Mouse (Mus musculus) ovary, postnatal 14 days (tissue): ENCODE measurements around the gene Pde4c.
A peak's percentile ranks its signal among the peaks of the same experiment; 100 is the strongest.

ENCODE experiments used
- DNase-seq: peaks from one replicate; pipeline ENCODE4 v3.0.0; 2022; ENCODE audit warnings: low spot score

Pde4c gene

DNA sequence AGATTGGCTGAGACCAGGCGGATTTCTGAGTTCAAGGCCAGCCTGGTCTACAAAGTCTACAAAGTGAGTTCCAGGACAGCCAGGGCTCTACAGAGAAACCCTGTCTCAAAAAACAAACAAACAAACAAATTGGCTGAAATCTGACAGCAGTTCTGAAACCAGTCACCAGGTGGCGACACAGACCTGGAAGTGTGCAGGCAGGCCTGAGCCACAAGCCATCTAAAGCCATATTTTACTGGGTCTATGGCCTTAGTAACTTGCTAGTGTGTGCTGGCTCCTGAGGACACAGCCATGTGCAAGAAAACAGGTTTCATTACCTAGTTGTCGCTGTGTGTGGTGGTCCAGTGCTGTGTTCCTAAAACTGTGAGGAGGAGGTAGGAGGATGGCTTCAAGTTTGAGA is 2.8 kb upstream of the Pde4c start:
- DNase-seq = peak; percentile 81

DNA sequence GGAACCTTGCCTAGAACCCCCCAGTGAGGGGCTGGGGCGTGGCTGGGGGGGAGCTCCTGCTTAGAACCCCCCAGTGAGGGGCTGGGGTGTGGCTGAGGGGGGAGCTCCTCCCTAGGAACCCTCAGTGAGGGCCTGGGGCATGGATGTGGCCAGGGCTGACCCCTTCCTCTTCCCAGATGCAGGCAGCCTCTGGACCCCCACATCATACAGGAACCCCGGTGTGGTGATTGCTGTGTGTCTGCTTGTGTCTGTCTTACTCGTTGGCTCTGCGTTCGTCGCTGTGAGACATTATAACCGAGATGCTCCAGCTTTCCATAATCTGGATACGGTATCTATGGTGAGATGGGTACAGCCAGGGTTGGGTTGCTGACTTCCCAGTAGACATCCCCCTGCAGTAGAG is 1.9 kb upstream of the Pde4c start:
- DNase-seq = no peak

DNA sequence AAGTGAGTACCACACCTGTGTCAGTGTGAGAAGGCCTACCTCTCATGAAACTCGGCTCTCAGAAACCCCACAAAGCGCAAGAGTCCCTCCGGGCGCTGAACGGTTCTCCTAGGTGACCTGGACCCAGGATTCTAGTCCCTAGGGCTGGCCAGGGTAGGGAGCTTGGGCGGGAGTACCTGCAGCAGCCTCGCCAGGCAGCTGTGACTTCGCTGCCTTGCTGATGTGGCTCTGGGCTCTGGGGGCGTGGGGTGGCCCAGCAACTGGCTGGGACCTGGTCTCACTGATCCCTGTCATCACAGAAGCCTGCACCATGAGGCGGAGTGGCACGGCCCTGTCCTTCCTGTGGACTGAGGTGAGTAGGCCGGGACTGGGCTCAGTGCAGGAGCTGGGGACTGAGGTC is 696 bp downstream of the Pde4c start:
- no peak for DNase-seq

DNA sequence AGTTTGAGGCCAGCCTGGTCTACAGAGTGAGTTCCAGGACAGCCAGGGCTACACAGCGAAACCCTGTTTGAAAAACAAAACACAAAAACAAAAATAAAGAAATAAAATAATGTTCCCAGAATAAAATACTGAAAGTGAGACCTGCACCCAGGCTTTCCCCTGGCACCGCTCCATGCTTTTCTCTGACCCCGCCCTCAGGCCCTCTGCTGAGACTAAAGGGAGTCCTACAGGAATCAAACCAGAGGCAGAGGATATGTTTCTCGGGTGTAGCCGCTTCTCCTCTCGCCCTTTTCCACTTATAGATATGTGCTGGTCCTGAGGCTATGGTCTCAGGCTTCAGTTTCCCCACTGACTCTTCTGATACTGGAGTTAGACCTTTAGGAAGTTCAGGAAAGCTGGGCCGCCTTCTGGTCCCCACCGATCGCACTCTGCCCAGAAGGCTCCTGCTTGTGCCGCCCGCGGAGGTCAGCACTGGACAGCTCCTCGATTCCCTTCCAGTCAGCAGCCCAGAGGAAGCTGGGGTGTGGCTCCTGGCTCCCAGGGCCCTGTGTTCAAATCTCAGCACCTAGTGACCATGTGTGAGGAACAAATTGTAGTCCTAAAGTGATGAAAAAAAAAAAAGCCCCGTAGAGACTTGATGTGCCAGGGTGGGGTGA is 2.4 kb downstream of the Pde4c start:
- DNase-seq = no peak

DNA sequence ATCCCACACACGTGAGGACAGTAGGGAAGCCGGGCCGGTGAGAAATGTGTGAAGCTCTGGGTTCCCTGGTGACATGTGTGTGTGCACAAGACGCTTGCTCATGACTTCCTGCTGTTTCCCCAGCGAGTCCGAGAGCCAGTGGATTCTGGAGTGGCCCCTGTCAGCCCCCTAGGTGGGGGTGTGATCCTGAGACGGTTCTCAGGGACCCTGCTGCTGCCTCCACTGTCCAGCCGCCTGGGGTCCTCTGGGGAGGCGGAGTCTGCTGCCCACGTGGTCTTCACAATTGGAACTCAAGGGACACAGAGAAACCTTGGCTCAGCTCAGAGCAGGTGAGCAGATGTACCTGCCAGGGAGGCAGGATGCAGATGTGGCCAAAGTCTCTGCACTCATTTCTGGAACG is 3.2 kb downstream of the Pde4c start:
- no peak for DNase-seq

DNA sequence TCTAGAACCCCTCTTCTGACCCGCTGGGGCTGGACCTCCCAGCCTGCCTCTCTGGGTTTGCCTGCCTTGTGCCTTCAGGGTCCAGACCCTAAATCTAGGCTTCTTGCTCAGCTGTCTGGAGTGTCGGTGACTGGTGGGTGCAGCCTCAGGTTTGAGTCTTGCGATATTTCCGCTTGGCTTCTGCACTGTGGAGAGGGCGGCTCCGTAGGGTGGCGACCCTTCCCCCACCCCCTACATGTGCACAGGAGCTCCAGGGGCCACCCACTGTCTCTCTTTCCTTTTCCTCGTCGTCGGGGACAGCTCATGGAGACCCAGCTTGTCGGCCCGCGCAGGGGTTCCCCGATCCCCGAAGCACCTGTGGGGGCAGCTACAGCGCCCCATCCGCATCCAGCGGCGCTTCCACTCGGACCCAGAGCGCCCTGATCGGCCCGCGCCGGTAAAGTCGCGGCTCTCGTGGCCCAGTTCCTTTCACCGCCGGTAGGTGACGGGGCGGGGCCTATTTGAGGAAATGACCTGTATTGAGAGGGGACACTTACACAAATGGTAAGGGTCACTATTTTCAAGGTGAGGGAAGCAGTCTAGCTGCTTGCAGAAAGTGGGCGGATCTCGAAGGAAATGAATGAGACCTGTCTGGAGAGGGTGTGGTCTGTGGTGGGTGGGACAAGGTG is 6.4 kb downstream of the Pde4c start:
- no peak for DNase-seq

DNA sequence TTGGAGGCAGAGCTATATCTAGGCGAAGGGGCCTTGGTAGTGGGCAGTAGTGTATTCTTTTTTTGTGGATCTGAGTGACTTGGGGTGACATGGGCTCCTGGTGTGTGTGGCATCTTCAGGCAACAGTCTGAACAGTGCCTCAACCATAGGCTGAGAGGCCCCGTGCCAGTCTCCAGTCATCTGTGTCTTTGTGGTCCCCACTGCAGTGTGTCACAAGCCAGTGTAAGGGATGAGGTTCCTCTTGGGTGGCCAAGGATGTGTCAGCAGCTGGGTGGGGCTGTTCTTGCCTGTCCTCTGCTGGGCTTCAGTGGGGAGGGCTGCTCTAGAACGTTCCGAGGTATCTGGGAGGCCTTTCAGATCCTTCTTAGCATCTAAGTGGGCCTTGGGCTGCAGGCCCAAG is 7.4 kb downstream of the Pde4c start:
- no peak for DNase-seq

DNA sequence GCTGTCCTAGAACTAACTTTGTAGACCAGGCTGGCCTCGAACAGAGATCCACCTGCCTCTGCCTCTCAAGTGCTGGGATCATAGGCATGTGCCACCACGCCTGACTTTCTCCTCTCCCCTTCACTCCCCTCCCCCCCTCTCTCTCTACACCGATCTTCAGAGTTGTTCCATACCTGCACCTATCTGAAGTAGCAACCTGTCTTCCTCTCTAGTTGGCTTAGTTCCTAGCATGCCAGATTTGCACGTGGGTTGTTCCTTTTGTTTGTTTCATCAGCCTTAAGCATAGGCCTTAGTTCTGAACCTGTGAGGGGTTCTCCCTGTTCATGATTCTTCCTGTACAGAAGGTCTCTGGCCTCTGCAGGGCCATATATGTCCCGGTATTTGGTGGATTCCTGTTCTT is 14.2 kb downstream of the Pde4c start:
- DNase-seq = no peak

DNA sequence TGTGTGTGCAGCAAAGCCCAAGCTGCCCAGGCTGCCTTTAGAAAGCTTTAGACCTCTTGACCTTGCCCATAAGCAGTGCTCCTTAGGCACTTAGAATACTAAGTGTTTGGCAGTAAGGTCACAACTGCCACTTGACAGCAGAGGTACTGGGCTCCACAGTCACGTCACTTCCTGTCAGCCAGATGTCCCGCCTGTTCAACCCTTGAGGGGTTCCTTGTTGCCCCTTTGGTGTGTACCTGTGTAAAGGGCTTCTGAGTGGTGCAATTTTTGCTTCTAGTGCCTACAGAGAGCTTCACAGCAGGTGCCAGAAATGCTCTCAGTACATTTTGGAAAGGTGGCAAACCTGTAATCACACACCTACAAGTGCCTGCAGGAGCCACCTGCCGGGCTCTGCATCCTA is 14.7 kb downstream of the Pde4c start:
- no peak for DNase-seq

DNA sequence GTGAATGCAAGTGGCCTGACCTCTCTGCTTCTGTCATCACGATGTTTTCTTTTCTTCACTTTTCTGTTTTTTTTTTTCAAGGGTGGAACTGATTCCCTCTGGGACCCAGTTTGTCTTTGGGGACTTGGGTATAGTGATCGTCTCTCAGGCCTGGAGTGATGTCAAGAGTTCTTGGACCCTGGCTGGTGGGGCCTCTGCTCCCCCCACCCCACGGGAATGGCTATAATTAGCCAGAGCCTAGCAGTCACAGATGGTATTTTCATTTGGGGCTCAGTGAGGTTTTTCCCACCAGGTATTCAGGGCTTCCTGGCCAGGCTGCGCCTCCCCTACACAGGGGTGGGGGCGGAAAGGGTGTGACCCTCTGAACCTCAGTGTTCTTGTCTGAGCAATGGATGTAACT is 18.1 kb downstream of the Pde4c start:
- no peak for DNase-seq

DNA sequence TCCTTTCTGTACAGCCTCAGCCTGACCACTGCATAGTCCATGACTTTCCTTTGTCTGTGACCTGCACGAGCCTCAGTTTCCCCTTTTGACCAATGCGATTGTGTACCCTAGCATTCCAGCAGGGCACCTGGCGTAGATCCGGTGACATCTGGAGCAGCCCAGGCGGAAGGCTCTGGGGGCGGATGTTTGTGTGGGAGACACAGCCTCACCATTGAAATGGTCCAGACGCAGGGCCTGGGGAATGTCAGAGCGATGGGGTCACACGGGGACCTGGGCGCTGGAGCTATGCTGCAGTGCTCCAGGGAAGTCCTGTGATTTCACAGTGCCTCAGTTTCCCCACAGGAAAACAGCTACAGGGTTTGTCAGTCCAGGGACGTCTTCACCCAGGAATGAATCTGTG is 18.7 kb downstream of the Pde4c start:
- DNase-seq = no peak

DNA sequence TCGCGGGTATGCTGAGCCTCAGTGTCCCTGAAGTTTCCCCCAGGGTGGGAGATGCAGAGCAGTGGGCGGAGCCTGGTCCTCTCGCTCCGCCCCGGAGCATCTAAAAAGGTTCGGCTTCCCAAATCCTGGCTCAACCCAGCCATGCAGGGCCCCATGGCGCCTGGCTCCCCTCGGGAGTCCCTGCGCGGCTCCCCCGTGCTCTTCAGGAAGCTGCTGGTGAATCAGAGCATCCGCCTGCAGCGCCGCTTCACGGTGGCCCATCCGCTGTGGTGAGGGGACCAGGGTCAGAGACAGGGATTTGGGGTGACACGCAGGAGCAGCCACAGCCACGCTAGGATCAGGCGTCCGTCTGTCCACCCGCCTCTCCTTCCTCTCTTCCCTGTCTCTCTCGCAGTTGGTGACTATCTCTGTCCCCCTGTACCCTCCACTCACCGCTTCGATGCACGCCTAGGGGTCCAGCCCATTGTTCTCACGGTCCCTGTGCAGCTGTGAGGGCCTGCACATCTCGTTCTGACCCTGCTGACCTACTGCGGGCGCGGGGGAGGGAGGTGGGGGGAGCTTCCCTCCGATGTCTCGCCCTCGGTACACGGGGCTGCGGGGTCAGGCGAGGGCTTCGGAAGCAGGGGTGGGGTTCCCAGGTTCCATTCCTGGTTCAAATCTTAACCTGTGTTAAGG is 19.6 kb downstream of the Pde4c start:
- no peak for DNase-seq

DNA sequence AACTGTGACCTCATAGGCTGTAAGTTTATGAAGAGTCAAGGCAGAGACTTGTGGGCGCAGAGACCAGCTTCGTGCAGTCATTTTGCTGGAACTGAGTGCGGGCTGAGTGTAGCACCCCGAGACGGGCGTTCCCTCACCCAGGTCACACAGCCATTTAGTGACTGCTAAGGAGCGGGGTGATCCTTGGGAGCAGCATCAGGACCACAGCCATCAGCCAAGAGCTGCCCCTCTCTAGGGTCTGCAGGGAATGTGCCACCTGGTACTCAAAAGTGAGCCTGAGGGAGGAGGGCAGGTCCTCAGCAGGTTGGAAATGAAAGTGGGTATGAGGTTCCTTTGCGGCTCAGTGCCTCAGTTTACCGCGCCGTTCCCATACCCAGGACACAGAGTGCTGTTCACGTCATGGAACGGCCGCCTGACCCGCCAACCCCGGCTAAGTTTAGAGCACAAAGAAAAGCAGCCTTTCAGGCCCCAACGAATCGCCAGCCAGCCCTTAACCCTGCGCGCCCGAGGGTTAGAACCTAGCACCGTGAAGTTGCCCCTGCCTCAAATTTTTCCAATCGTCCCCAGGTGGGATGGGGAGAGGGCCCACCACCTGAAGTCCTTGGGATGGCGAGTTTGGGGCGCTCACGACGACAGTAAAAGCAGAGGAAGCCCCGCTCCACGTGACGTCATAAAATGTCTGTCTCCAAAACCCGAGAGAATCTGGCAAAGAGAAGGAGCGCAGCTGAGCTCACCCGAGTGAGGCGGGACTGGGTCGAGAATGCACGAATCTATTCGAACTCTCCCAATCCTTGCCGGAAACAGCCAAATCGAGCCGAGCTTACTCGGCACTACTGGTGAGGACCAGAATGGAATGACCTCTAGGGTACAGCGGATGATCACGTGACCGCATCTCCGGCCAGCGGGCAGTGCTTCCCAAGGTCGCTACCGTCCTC is 20.4 kb downstream of the Pde4c start:
- no peak for DNase-seq

DNA sequence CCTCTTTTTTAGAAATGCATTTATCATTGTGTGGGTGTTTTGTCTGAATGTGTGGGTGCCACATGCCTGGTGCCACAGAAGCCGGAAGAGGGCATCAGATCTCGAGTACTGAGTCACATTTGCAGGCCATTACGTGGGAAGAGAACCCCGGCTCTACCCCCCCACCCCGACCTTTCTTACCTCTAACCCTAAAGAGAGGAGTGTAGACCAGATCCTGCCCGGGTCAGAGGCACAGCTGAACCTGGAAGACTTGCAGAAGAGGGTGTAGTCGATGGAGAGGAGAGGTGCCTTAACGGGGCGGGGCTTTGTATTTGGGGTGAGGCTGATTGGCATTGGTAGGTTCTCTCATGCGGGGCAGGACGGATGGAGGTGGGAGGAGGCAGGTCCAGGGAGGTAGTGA is 21.3 kb downstream of the Pde4c start:
- DNase-seq = no peak

DNA sequence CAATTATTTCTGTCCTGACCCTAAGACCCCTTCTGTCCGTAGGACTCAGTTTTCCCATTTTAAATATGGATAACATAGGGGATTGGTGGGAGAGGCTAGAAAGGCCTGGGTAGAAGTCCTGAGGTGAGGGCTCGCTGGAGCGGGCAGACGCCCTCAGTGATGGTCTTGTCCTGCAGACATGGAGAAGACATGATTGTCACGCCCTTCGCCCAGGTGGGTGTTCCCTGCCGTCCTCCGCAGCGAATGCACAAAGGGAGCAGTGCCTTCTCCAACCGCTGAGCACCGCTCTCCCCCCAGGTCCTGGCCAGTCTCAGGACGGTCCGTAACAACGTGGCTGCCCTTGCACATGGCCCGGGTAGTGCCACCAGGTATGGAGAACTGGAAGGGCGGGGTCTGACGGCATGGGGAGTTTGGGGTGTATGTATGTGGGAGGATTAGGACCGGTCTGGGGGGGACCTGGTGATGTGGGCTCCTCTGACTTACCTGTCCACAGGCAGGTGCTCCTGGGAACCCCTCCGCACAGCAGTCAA is 22.2 kb downstream of the Pde4c start:
- no peak for DNase-seq

DNA sequence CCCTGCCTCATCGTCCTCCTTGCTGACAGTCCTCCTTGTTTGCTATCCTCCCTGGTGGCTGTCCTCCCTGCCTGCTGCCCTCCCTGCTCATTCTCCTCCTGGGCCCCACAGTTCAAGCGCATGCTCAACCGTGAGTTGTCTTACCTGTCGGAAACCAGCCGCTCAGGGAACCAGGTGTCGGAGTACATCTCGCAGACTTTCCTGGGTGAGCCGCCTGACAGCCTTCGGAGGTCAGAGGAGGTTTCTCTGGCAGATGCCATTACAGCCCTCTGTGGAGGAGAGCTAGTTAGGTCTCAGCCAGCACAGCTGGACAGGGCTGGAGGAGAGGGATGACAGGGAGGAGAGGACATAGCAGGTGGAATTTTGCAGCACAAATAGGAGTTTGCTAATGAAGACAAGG is 23.2 kb downstream of the Pde4c start:
- no peak for DNase-seq

DNA sequence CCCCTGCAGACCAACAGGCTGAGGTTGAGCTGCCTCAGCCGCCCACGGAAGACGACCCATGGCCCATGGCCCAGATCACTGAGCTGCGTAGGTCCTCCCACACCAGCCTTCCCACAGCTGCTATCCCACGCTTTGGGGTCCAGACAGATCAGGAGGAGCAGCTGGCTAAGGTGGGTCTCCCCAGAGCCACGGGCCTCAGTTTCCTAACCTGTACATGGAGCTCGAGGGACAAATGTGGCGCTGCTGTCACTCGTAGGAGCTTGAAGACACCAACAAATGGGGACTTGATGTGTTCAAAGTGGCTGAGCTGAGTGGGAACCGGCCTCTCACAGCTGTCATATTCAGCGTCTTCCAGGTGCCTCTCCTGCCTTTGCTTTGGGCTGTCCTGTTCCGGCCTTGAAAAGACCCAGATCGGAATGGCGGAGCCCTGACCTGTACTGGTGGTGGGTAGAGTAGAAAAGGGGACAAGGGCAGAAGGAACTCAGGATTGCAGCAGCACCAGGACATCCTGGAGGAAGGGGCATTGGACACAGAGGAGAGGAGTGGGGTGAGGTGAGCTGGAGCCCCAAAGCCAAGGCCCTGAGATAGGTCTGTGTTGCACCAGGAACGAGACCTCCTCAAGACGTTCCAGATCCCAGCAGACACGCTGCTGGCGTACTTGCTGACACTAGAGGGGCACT is 23.8 kb downstream of the Pde4c start:
- DNase-seq = no peak

DNA sequence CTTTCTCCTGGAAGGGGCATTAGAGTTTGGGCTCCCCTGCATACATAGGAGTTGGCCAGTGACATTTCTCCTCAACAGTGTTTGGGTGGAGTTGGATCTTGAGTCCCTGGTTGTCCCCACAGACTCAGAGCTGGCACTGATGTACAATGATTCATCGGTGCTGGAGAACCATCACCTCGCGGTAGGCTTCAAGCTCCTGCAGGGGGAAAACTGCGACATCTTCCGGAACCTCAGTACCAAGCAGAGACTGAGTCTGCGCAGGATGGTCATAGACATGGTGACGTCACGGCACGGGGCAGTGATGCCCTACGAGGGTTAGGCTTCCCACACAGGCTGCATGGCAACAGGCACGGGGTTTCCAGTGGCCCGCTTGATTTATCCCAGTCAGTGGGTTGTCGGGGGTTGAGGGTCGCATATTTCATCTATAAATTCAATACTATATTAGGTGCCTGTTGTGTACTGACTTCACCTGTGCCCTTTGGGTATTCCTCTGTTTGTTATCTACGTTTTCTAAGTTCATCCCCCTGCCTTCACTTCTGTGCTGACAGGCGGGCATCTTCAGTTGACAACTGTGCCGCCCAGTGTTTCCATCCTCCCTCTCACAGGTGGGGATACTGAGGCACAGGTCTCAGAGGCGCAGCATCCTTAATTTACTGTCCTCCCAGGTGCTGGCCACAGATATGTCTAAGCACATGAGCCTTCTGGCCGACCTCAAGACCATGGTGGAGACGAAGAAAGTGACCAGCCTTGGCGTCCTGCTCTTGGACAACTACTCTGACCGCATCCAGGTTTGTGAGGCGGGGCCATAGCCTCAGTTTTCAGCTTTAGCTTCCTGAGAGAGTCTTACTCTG is 25.0 kb downstream of the Pde4c start:
- DNase-seq = no peak

DNA sequence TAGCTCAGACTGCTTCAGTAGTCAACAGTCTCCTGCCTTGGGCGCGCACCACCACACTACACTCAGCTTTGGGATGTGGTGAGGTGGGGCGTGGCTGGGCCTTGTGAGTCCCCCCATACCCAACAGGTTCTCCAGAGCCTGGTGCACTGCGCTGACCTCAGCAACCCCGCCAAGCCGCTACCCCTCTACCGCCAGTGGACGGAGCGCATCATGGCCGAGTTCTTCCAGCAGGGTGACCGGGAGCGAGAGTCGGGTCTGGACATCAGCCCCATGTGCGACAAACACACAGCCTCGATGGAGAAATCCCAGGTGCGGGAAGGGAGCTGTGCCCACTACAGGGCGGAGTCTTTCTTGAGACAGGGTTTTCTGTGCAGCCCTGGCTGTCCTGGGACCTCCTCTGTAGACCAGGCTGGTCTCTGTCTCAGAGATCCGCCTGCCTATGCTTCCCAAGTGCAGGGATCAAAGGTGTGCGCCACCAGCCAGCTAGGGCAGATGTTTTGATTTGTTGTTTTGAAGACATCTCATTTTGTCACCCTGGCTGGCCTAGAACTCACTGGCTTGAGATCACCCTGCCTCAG is 25.7 kb downstream of the Pde4c start:
- no peak for DNase-seq

DNA sequence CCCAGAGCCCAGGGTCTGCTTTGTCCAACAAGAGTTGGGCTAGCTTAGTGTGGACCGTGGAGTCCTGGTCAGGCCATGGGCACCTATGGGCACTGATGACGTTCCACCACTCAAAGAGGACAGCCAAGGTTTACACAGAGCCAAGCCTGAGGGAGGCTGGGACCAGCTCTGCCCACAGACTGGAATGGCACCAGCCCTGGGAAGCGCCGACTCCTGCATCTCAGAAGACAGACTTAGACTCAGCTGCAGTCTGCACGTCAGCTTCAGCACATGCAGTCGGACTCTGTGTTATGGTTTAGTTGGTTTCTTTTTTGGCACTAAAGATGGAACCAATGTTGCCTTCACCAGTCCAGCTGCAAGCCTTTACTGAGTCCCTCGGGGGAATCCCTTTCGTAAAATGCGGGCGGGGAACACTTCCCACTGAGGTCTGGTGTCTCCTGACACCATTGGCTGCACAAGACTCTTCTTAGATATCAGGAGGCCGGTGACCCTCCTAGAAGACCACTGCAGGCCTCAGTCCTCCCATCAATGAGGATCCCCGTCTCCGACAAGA is 26.7 kb downstream of the Pde4c start:
- no peak for DNase-seq
